Mouse (Mus musculus) cortical plate, adult 2 months (tissue): ENCODE results near the gene Bcap31.

ENCODE experiments used
- CTCF ChIP-seq: fragments of 200-500 bp; IDR thresholded peaks from 2 replicates; pipeline ENCODE4 v1.5.1; 2011; ENCODE audit warnings: mild to moderate bottlenecking, control low read depth, low read length; ENCODE audit not compliant: insufficient read depth; ENCODE audit errors: extremely low read depth
- POLR2A ChIP-seq: fragments of 200-500 bp; IDR thresholded peaks from 2 replicates; pipeline ENCODE4 v1.6.1; 2011; ENCODE audit warnings: mild to moderate bottlenecking, low read length, control low read depth; ENCODE audit not compliant: insufficient read depth; ENCODE audit errors: extremely low read depth

DNA sequence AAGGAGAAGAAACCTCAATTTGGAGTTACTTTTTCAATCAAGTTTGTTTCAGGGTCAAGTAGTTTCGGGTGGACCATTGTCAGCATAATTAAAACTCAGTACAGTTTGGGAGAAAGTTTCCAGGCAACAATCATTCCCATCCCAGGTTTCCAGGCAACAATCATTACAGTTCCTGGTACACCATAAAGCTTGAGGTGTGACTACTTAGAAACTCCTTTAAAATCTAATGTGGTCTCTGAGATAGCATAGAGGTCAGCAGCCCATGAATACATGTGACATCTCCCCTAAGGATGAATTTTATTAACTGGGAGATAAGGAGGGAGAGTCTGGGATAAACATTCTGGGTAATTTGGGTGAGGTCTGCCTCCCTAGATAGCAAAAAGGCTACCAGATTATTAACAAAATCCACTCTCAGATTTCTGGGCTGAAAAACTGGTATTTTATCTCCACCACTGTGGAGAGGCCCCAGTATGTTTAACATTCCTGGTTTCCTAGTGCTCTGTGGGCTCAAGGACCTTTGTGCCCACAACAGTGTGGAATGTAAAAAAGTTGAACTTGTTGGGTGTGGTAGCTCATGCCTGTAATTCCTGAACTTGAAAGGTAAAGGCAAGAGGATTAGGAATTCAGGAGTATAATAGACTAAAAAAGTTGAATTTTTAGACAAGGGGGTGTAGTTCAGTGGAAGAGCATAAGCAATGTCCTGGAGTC, 29.0 kb upstream of the Bcap31 start:
- TF ChIP-seq POLR2A (no peak), CTCF (no peak)
